Mouse (Mus musculus) gastrocnemius, postnatal 10 days (tissue): ENCODE measurements around the gene Mdm4. TPM values are rescaled to one million over a fixed set of nuclear protein-coding genes. Genes with fewer than 3 reads are reported as not detected.
A peak's percentile ranks its signal among the peaks of the same experiment; 100 is the strongest.
"Not testable (repeated sequence)": the region's sequence is repeated elsewhere in the genome, so short reads cannot be mapped to it uniquely, and the experiment has no call there.

Experiments
- DNase-seq: peaks from one replicate; pipeline ENCODE4 v3.0.0; 2021; ENCODE audit warnings: mixed read lengths
- total RNA-seq, 2 experiments: library from RNA; stranded (reverse); gene quantifications; 2 replicates each; pipeline ENCODE4 v1.2.3; 2021

Mdm4 gene
- total RNA-seq, 2 experiments from 2014 or later, result 35.8 to 48.4 TPM

DNA sequence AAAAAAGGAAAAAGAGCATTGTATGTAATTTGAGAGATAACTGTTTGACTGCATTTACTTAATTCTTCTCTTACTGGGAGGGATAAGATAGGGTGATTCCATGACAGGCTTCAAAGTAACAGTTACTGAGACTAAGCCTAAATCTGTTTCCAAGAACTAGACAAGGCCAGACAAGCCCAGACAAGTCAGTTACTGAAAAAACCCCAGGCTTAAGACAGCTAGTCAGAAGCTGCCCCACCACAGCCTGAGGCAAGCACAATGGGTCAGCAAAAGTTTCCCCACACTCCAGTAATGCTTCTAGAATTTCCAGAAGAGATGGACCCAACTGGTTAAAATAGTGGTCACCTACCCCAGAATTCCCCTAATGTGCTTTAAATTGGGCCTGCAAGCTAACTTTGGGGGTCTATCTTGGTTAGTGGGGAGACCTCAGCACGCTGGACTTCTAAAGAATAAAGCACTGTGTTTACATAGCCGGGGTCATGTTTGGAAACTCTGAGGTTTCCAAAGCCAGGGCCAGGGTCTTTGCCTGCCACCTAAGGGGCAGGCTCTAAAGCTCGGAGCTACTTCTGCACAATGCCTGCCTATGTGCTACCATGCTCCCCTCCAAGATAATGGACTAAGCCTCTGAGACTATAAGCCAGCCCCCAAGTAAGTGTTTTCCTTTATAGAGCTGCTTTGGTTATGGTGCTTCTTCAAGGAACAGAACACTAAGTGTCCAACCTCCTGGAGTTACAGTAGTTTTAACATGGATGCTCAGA, 10.0 kb downstream of the Mdm4 start:
- no peak for DNase-seq

- DNase-seq, result no peak
These were observed 11.0 kb downstream of the Mdm4 start for GRCm38 (mm10) chr1:133019312-133019711.

DNA sequence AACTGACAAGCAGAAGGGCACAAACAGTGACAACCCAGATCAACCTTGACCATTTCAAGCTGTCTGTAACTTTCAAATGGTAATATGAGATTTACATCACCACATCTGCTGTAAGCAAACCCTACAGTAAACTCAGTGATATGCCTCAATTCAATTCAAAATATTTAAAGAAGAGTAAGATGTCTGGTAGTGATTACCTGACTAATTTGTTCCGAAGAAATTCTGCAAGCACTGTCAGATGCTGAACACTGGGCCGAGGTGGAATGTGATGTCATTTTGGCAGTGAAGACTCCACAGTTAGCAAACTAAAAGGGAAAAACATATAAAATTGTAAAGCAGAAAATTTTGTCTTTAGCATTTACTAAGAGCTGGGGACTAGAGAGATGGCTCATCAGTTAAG, 11.8 kb downstream of the Mdm4 start:
- no peak for DNase-seq

DNA sequence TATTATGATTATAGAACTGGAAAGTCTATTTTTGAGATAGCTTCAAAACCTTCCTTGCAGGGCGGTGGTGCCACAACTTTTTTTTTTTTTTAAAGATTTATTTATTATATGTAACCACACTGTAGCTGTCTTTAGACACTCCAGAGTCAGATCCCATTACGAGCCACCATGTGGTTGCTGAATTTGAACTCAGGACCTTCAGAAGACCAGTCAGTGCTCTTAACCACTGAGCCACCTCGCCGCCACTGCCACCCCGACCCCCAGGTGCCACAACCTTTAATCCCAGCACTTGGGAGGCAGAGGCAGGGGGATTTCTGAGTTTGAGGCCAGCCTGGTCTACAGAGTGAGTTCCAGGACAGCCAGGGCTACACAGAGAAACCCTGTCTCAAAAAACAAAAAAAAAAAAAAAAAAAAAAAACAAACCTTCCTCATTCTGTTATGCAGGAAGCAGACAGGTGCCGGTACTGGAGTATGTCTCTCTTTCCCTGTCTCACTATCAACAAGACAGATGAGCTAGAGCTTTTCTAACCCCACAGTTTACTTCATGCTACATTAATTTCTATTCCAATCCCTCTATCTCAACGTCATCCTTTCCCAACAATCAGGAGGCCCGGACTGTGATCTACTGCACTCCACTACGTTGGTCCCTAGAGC, 13.5 kb downstream of the Mdm4 start:
- DNase-seq, result no peak

DNA sequence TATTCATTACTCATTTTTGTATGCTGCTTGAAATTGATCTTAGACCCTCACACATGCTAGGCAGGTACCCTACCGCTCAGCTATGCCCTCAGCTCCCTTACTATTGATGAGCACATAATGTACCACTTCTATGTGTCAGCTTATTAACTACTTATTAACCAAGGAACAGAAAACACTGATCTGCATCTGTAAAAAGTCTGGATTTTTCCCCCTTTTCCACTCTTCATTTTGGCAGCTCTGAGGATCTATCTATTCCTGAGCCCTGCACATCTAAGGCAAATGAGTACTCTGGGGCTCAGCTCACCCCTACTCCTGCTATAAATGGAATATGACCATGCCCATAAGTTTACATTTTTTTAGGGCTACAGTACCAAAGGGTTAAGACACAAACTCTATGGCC, 16.2 kb downstream of the Mdm4 start:
- no peak for DNase-seq

GRCm38 (mm10) chr1:133013331-133013730, 17.0 kb downstream of the Mdm4 start:
- DNase-seq, result no peak

GRCm38 (mm10) chr1:133011955-133012841, 18.2 kb downstream of the Mdm4 start:
- DNase-seq, result no peak

DNA sequence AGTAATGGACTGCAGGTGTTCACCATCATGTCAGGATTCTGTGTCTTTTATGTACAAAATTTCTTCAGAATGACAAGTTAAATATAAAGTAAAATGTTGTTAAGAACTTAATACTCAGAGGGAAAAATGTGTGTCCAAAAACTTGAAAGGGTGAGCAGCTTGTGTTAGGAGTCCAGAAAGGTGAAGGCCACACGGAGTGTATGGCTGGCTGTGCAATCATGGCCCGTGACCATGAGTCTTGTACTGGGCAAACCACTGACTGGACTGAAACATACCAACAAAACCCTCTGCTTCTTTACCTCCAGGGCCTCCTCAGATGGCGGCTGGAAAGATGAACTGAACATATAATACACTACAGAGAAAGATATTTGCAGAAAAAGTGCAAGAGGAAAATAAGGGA, 23.8 kb downstream of the Mdm4 start:
- no peak for DNase-seq

GRCm38 (mm10) chr1:133000347-133000746, 30.0 kb downstream of the Mdm4 start:
- no peak for DNase-seq

DNA sequence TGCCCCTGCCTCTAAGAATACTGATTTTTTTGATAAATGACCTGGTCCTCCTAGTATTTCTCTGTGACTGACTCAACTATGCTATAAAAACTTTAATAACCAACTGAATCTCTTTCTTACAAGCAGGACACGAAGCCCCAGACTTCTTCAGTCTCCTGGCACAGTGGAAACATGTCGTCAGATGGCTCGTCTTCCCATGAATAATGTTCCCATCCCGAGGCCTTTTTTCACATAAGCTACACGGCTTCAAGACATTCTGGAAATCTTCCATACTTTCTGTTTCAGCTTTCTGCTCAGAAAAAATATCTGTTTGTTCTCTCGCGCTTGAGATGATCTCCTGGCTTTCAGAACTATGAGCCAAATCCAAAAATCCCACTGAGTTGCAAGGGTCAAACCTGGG, 38.8 kb downstream of the Mdm4 start:
- DNase-seq, result no peak

GRCm38 (mm10) chr1:132990733-132991132, 39.6 kb downstream of the Mdm4 start:
- DNase-seq, result no peak

DNA sequence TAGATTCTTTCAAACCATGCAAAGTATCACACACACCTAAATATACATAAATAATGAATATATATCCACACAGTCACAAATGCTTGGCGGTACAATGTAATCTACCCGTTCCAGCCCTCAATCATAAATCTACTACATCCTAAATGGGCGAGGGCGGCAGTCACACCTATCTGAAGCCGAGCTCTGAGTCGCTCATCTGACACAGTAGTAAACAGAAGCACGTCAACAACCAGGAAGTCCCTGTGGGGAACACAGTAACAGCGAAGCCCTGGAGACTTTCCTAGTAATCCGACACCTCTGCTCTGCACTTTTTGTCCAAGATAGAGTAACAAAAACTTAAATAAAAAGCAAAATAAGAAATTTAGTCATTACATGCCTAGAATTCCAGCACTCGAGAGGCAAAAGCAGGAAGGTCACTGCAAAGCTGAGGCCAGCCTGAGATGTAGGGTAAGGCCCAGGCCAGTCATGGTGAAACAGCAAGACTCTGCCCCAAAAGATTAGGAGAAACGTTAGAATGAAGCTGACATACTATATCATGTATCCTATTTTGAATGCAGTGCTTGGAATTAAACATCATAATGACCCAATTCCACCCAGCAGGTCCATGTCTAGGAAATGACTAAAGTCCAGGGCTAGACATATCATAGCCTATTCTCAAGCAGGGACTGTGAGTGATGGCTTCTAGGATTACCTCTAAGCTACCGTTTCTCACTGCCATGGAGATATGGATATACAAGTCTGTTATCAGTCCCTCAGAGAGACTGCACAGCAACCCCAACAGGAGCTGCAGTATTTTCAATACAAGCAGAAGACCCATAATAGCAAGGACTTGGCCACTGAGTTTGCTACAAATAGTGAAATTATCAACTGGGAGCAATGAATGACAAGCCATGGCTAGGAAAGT, 41.6 kb downstream of the Mdm4 start:
- not testable (repeated sequence) for DNase-seq

DNA sequence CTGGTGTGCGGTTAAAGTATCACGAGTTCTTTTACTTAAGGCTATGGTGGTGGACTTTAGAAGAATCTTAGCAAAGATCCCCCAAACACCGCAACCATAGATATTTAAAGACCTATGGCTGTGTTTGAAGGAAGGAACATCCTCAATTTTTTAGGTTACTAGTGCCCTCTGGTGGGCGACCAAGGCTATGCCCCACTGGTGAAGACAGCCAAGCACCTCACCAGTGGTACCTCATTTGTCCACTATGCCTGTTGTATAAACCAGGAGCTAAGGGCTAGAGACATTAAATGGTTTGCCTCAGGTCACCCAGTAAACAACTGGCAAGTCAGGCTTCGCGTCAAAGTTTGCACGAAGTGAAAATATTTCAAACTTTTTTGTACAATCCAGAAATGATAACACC, 47.6 kb downstream of the Mdm4 start:
- DNase-seq, result peak; percentile 59

DNA sequence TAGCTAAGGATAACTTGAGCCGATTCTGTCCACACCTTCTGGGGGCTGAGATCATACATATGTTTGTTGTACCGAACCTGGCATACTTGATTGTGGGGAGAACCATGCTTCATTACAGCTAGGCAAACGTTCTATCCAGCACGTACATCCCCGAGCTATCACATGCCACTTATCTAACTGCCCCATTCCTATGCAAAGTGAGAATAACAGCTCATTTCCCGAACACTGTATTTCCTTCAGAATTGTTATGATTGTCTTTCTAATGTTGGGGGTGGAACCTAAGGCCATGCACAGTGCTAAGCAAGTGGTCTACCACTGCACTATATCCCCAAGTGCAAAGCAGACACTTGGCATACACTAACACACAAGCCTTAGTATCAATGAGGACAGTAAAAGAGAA, 49.1 kb downstream of the Mdm4 start:
- no peak for DNase-seq

GRCm38 (mm10) chr1:132977402-132977801, 53.0 kb downstream of the Mdm4 start:
- no peak for DNase-seq

DNA sequence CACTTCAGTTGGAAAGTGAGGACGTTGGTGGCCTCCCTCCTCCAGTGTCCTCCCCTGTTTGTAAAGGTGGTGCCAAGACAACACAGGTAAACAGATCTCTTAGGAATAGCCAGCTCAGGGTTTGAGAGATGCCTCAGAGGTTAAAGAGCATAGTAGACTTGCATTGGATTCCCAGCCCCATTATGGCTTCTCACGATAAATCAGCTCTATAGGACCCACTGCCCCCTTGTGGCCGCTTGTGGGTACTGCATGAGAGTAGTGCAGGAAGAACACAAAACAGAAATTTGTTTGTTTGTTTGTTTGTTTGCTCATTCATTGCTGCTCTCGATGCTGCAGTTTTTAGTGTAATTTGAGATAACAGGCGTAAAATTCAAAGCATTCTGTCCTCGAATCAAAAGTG, 61.7 kb downstream of the Mdm4 start:
- peak; percentile 66 for DNase-seq

DNA sequence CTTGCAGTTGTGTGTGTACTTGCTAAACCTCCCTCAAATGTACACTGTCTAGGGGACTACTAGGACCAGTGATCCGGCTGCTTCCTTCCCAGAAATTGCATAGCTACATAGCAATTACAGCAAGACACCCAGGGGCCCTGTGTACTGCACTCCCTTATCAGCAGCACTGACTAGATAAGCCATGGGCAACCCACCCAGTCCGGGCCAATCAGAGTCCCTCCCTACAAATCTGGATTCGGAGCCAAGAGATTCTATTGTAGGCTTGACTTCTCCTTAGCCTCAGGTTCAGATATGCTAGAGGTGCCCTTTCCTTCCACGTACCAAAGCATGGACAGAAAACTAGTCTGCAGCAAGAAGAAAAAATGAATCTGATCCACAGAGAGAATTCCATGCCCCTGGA, 65.7 kb downstream of the Mdm4 start:
- DNase-seq, result no peak

- no peak for DNase-seq
These were observed 66.3 kb downstream of the Mdm4 start for GRCm38 (mm10) chr1:132964106-132964505.

DNA sequence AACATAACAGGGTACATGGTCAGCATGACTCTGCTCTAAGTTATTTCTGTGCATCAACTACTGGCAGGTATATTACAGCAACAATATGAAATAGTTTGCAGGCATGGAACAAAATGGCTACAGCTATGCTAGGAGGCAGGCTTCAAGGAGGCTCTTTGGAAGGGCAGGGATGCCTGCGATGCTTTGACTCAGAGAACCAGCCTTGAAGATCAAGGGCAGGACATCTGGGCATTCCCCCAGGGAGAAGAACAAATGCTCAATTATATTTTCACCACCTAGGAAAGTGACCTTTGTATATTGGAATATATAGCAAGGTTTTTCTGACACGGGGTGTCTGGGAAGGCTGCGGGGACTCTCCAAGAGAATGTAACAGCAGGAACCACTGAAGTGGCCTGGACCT, 68.6 kb downstream of the Mdm4 start:
- DNase-seq, result no peak

DNA sequence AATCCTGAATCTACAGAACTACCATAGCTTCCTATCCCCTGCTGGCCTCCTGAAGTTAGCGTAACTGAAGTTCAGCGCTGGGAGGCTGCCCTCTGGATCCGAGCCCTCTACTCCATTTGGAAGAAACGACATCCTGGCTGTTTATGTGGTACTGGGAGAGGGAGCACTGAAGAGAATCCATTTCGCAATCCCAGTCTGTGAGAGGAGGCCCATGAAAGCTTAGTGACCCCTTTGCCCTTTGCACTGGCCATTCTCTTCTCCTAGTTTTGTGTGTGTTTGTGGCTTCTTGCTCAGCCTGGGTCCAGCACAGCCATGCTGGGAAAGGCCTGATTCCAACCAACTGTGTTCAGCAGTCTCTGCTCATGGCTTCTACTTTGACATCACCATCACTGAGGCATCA, 73.6 kb downstream of the Mdm4 start:
- DNase-seq, result no peak

DNA sequence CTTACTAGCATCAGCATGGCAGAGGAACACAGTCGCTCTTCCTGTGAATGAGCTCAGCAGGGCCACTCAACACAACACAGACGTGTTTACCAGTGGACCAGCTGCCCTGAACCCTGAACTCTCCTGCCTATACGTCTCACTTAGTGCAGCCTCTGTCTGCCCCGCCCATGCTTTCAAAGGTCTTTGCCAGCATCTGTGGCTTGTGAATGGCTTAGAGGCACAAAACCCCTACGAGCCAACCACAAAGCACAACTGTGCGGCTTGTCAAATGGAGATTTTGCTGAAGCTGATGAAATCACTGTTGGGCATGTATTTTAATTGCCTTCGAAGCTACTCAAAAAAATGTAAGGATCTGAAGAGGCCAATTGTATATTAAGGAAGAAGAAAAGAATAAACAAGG, 82.5 kb downstream of the Mdm4 start:
- DNase-seq, result no peak

DNA sequence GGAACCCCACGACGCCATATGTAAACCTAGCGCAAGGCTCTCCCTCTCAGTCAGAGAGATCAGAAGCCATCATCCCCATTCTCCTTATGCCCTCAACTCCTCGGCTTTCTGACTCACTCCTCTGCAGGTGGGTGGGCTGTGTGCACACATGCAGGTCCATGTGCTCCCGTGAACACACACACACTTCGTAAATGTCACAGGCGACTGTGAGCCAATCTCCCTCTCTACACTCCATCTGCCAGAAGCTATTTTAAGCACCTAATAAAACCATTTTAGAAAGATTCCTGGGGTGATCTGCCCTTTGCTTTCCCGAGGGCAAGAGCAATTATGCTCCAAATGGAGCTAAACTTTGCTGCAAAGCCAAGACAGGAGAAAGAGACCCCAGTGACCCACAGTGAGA, 84.5 kb downstream of the Mdm4 start:
- no peak for DNase-seq
